Mouse (Mus musculus): ENCODE results near the gene Rnf24. TPM values are rescaled to one million over a fixed set of nuclear protein-coding genes. Genes with fewer than 3 reads are reported as not detected.

The Rnf24 gene
- polyA plus RNA-seq, 1 experiment: 5.1 TPM

- TF ChIP-seq POLR2A (IDR thresholded peaks at IDR 0.05; ENCODE audit: borderline replicate concordance, low read depth, low read length) (no peak), CTCF (IDR thresholded peaks at IDR 0.05; ENCODE audit: low read depth, low read length) (no peak)
- no peak overlapping the region for H3K27ac ChIP-seq (ENCODE audit: insufficient read depth, low read depth, low read length)
- no peak overlapping the region for H3K4me3 ChIP-seq (ENCODE audit: insufficient read depth, low read length)
- peaks cover 7% of the 10 kb centered on the region for H3K4me1 ChIP-seq (ENCODE audit: control insufficient read depth, insufficient read depth, low read length)
Observed at GRCm38 (mm10) chr2:131258693-131259092, 94.0 kb downstream of the Rnf24 start.

GRCm38 (mm10) chr2:131255738-131256137 lies 97.0 kb downstream of the Rnf24 start:
- no peak overlapping the region for H3K27ac ChIP-seq (ENCODE audit: insufficient read depth, low read depth, low read length)
- peaks cover 17% of the 10 kb centered on the region for H3K4me1 ChIP-seq (ENCODE audit: control insufficient read depth, insufficient read depth, low read length)

GRCm38 (mm10) chr2:131254329-131254713 lies 98.4 kb downstream of the Rnf24 start:
- no peak overlapping the region for H3K4me3 ChIP-seq (ENCODE audit: insufficient read depth, low read length)
- peaks cover 17% of the 10 kb centered on the region for H3K4me1 ChIP-seq (ENCODE audit: control insufficient read depth, insufficient read depth, low read length)
- H3K27ac ChIP-seq (ENCODE audit: insufficient read depth, low read depth, low read length): no peak overlapping the region
- no peak for TF ChIP-seq CTCF (IDR thresholded peaks at IDR 0.05; ENCODE audit: low read depth, low read length)
- no peak for TF ChIP-seq POLR2A (IDR thresholded peaks at IDR 0.05; ENCODE audit: borderline replicate concordance, low read depth, low read length)

More at GRCm38 (mm10) chr2:131255738-131256137, 97.0 kb downstream of the Rnf24 start:
- no peak overlapping the region for H3K4me3 ChIP-seq (ENCODE audit: insufficient read depth, low read length)
- TF ChIP-seq POLR2A (IDR thresholded peaks at IDR 0.05; ENCODE audit: borderline replicate concordance, low read depth, low read length) (no peak), CTCF (IDR thresholded peaks at IDR 0.05; ENCODE audit: low read depth, low read length) (no peak)

- TF ChIP-seq POLR2A (IDR thresholded peaks at IDR 0.05; ENCODE audit: borderline replicate concordance, low read depth, low read length) (no peak), CTCF (IDR thresholded peaks at IDR 0.05; ENCODE audit: low read depth, low read length) (peak; percentile 72)
- Histone ChIP-seq H3K4me3 (ENCODE audit: insufficient read depth, low read length) (no peak overlapping the region), H3K27ac (ENCODE audit: insufficient read depth, low read depth, low read length) (no peak overlapping the region), H3K4me1 (ENCODE audit: control insufficient read depth, insufficient read depth, low read length) (peaks cover 21% of the 10 kb centered on the region)
Observed at GRCm38 (mm10) chr2:131253681-131254328, 98.9 kb downstream of the Rnf24 start.

Other genes starting within 250 kb of the Rnf24 start
- gene Hspa12b, start 225.6 kb downstream of the Rnf24 start, polyA plus RNA-seq (2012; ENCODE audit: insufficient read depth, insufficient read length, missing spikeins): not detected in 2 replicates
- not detected in 2 replicates for gene Gm11037, start 219.4 kb downstream of the Rnf24 start, polyA plus RNA-seq (2012; ENCODE audit: insufficient read depth, insufficient read length, missing spikeins)
- 53.6 and 55.6 TPM in 2 replicates for gene 1700037H04Rik, start 192.8 kb downstream of the Rnf24 start, polyA plus RNA-seq (2012; ENCODE audit: insufficient read depth, insufficient read length, missing spikeins)
- gene Cenpb, start 172.8 kb downstream of the Rnf24 start, polyA plus RNA-seq (2012; ENCODE audit: insufficient read depth, insufficient read length, missing spikeins): 88.2 and 88.3 TPM in 2 replicates
- gene Cdc25b, start 165.9 kb downstream of the Rnf24 start, polyA plus RNA-seq (2012; ENCODE audit: insufficient read depth, insufficient read length, missing spikeins): 47.1 and 56.5 TPM in 2 replicates
- 7.1 and 8.9 TPM in 2 replicates for gene Spef1, start 165.6 kb downstream of the Rnf24 start, polyA plus RNA-seq (2012; ENCODE audit: insufficient read depth, insufficient read length, missing spikeins)
- gene Ap5s1, start 145.8 kb downstream of the Rnf24 start, polyA plus RNA-seq (2012; ENCODE audit: insufficient read depth, insufficient read length, missing spikeins): 28.1 and 29.1 TPM in 2 replicates
- 39.0 and 40.3 TPM in 2 replicates for gene Mavs, start 118.8 kb downstream of the Rnf24 start, polyA plus RNA-seq (2012; ENCODE audit: insufficient read depth, insufficient read length, missing spikeins)
- gene Pank2, start 90.4 kb downstream of the Rnf24 start, polyA plus RNA-seq (2012; ENCODE audit: insufficient read depth, insufficient read length, missing spikeins): 49.3 and 50.2 TPM in 2 replicates
- 86.4 and 97.4 TPM in 2 replicates for gene Smox, start 138.6 kb upstream of the Rnf24 start, polyA plus RNA-seq (2012; ENCODE audit: insufficient read depth, insufficient read length, missing spikeins)
- not detected in 2 replicates for gene Adra1d, start 209.4 kb upstream of the Rnf24 start, polyA plus RNA-seq (2012; ENCODE audit: insufficient read depth, insufficient read length, missing spikeins)